Comparison of ENCODE assay signal across 13 mouse cellular contexts in genomic region chr4:128793710-128794109, GRCm38 (mm10). TPM values are rescaled to one million over a fixed set of nuclear protein-coding genes. Genes with fewer than 3 reads are reported as not detected.
DNase-seq lines count a peak whose midpoint lies in the region; ATAC-seq lines count a peak whose summit lies in the region.
"Had no signal": no experiment of that assay in that cellular context is flagged by ENCODE, and none has a peak within 500 bp of the region (broad histone marks: within the 10 kb centered on the region; RNA-seq: fewer than 3 reads in every experiment).

No protein-coding gene starts in this region.

- no peak for ATAC-seq in granulocyte monocyte progenitor cell, adult 5-6 weeks (replicated peaks; ENCODE audit: poor library complexity, severe bottlenecking)
- ATAC-seq: forebrain, embryonic 14.5 days; hindbrain, embryonic 16.5 days had no signal

- DNase-seq in embryo, embryonic 10 days (ENCODE audit: low spot score), result peak; percentile 3
- DNase-seq in embryo, embryonic 9.5 days (ENCODE audit: extremely low spot score), result no peak
- DNase-seq in urinary bladder, adult 18-20 months (ENCODE audit: low spot score in 2 of 2), result peak; percentile 30 to 38
- no peak for DNase-seq in urinary bladder, postnatal 10 days (ENCODE audit: low spot score)
- DNase-seq in fibroblast of lung, adult 2 months (ENCODE audit: low read depth), result peak; percentile 42
- DNase-seq in kidney, adult 18-20 months, result no peak
- DNase-seq in embryo, embryonic 11 days, result no peak
- DNase-seq: cerebellum, adult 11-12 months had no signal

RNA-seq across cellular contexts. Expression of gene Zfp362, which starts 12.1 kb away (rescaled TPM):
- total RNA-seq in granulocyte monocyte progenitor cell, adult 5-6 weeks (2014; fragmentation: Nextera tagmentation), result 32.7 and 40.1 TPM in 2 replicates
- 3.7 and 4.4 TPM in 2 replicates for total RNA-seq in granulocyte monocyte progenitor cell, adult 5-6 weeks (2017)

RNA-seq across cellular contexts. Expression of gene A3galt2, which starts 38.5 kb away (rescaled TPM):
- total RNA-seq in granulocyte monocyte progenitor cell, adult 5-6 weeks (2014; fragmentation: Nextera tagmentation), result not detected in 2 replicates
- 0.04 TPM in 1 of 2 replicates, not detected in the other for total RNA-seq in granulocyte monocyte progenitor cell, adult 5-6 weeks (2017)
- total RNA-seq: gastrocnemius, adult 8-10 months; MEL had no signal

Comparison
In these comparisons a context has a peak if more than half of its experiments do, and no peak if none do; other contexts are left out.
1. DNase-seq: peak in embryo, embryonic 10 days (single experiment), urinary bladder, adult 18-20 months (2 of 2) and fibroblast of lung, adult 2 months (single experiment); none in embryo, embryonic 9.5 days (single experiment), urinary bladder, postnatal 10 days (single experiment), kidney, adult 18-20 months (single experiment) and embryo, embryonic 11 days (single experiment).